Mouse (Mus musculus) heart, postnatal 10 days (tissue): ENCODE data around the gene Ugt1a9. TPM values are rescaled to one million over a fixed set of nuclear protein-coding genes. Genes with fewer than 3 reads are reported as not detected.
"Not testable (repeated sequence)": the region's sequence is repeated elsewhere in the genome, so short reads cannot be mapped to it uniquely, and the experiment has no call there.

Experiments
- DNase-seq, 2 experiments: peaks; one replicate each; pipeline ENCODE4 v3.0.0; 2021
- intact Hi-C: fragments of 180-260 bp; cut with DNase I; formaldehyde crosslinking; loops from one replicate; pipeline ENCODE4 v1.15.1; 2025
- total RNA-seq, 2 experiments: library from RNA; stranded (reverse); gene quantifications; 2 replicates each; pipeline ENCODE4 v1.2.3; 2021

The Ugt1a9 gene
- total RNA-seq, 2 experiments from 2014 or later = not detected

DNA sequence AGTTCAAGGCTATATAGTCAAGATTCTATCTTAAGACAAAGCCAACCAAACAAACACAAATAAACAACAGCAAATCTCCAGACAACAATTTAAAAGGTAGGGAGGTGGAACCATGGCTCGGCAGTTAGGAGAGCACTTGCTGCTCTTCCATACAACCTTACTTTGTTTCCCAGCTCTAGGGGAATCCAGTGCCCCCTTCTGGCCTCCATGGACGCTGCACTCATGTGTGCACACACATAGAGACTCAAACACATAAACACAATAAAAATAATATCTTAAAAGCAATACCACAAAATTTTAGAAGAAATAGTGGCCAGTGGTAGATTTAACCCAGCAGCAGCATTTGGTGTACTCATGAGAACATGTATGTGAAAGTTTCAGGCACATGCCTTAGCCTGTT lies 146.5 kb downstream of the Ugt1a9 start:
- peak in 1 of 2 experiments; percentile 7 for DNase-seq
- intact Hi-C loops = no loop called here

DNA sequence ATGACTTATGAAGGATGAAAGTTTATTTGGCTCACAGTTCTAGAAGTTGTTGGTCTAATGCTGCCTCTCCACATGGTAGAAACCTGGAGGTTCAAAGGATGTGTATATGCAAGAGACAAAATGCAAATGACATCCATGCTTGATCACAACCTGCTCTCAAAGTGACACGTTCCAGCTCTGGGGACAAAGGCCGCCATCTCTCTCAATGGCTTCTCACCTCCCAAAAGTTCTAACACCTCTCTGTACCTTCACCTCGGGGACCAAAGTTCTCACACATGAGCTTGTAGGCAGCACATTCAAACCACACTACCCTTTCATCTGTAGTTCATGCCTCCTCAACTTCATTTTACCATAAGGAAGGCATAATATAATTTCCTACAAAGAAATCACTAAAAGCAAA lies 147.0 kb downstream of the Ugt1a9 start:
- peak in 1 of 2 experiments; percentile 2 for DNase-seq
- intact Hi-C loops = no loop called here

DNA sequence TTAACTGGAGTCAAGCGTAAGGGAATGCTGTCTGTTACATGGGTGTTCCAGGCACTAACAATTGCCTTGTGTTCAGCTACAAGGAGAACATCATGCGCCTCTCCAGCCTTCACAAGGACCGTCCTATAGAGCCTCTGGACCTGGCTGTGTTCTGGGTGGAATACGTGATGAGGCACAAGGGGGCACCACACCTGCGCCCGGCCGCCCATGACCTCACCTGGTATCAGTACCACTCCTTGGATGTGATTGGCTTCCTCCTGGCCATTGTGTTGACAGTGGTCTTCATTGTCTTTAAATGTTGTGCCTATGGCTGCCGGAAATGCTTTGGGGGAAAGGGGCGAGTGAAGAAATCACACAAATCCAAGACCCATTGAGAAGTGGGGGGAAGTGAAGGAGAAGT lies 147.5 kb downstream of the Ugt1a9 start:
- peak in 1 of 2 experiments; percentile 2 for DNase-seq
- intact Hi-C loops = no loop called here

DNA sequence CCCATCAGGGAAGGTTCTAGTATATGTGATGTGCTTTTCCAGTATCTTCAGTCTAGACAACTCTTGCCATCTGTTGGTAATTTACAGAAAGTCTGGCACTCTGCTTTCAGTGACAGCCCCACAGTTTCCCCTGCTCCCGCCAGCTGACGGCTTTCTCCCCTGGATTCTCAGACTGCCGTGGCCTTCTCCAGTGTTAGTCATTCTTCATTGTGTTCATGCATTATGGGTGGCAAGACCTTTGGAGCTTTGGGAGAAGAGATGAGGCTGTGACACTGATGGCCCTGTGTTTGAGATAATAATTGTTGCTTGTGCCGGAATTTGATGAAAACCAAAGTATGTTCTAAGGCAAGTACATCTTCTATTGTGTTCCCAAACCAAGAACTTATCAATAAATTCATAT lies 148.0 kb downstream of the Ugt1a9 start:
- peak in 1 of 2 experiments; percentile 0 for DNase-seq
- intact Hi-C loops = no loop called here

DNA sequence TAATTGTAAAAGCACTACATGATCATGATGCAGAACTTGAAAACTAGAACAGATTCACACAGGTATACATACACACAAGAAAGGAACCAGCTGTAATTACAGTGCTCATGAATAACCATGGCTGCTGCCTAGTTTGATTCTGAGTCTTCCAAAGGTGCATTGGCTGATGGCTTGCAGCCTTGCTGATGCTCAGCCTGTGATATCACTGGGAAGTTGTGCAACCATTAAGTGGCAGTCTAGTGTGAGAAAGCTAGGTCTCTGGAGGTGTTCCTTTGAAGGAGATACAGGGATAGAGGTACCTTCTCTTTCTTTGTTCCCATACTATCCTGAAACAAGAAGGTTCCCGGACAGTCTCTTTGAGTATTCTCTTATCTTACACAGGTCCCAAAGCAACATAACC lies 148.5 kb downstream of the Ugt1a9 start:
- intact Hi-C loops = no loop called here
- DNase-seq = peak; percentile 5

DNA sequence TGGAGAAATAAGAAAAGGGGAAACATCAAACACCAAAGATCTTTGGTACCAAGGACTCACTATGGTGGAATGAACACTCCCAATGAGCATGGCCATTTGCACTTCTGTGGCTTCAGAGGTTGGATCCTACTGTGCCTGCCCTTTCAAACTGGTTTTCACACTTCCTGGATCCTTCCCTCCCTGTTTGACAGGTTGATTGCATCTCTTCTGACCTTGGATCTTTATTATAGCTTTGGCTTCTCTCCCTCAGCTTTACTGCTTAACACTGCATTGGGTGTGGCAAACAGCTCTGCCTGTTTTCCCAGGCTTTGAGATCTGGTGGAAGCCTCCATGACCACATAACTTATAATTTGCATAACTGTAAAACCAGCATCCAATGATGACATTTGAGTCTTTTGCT lies 149.7 kb downstream of the Ugt1a9 start:
- intact Hi-C loops = no loop called here
- DNase-seq = peak; percentile 3 to 11

DNA sequence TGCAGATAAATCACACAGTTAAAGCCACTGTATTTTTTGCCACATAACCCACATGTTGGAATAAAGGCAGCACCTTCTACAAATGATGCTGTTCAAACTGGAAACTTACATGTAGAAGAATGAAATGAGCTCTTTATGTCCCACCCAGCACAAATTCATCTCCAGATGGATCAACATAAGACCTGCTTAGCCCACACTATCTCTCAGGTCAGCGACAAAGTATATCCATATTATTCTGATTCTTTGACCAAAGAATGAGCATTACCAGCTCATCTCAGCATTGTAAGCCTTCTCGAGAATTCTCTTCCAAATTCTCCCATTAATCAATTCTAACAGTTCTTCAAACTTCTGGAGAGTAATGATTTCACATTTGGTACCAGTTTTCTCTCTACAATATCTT lies 151.6 kb downstream of the Ugt1a9 start:
- no peak for DNase-seq
- intact Hi-C loops = no loop called here

DNA sequence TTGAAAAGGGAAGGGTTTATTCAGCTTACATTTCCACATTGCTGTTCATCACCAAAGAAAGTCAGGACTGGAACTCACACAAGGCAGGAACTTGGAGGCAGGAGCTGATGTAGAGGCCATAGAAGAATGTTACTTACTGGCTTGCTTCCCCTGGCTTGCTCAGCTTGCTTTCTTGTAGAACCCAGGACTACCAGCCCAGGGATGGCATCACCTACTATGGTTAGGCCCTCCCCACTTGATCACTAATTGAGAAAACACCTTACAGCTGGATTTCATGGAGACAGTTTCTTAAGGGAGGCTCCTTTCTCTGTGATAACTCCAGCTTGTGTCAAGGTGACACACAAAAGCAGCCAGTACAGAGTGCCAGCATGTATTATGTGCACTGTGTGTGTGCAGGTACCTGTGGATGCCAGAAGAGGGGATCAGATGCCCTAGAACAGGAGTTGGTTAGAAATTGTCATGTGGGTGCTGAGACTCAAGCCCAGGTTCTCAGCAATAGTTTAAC lies 152.5 kb downstream of the Ugt1a9 start:
- peak in 1 of 2 experiments; percentile 2 for DNase-seq
- intact Hi-C loops = not testable (repeated sequence)

DNA sequence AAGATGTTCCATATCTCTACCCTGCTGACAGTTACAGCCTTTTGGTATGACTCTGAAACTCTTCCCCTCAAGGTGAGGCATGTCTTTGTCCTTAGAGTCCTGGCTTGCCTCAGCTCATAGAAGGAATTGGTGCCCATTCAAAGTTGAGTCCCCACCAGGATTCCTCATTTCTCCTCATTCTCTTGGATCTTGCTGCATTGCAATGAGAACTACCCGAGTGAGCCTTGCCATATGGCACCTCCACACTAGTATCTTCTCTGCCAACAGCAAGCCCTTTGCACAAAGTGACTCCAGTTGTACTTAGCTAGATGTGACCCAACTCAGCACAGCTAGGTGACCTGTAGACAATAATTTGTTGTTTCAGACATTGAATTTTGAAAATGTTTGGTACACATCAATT lies 153.0 kb downstream of the Ugt1a9 start:
- peak in 1 of 2 experiments; percentile 7 for DNase-seq
- intact Hi-C loops = no loop called here

DNA sequence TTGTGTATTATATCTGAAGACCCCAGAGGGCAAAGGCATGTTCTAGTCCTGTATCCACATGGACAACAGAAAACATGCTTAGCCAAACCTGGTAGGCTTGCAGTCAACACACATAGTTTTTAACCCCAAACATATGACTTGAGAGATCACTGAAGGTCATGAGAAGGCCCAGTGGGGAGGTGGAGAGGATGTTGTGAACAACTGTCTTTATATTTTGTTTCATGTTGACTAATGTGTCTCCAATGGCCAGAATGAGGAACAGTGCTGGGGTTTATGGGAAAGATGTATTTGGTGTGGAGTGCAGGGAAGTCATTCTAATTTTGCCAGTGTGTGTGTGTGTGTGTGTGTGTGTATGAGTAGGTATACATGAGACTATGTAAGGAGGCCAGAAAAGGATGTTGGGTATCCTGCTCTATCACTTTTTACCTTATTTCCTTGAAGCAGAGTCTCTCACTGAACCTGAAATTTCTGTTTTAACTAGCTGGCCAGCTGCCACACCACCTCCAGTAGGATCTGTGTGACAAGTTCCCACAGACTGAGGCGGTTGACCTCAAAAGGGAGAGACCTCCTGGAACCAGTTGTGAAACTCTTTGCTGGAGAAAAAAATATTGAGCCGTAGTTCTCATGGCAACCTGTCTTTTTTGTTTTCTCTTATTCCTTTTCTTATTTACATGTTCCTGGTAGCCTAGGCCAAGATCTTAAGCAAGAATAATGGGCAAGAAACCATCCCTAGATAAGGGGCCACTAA lies 153.6 kb downstream of the Ugt1a9 start:
- DNase-seq = peak in 1 of 2 experiments; percentile 8
- intact Hi-C loops = no loop called here

DNA sequence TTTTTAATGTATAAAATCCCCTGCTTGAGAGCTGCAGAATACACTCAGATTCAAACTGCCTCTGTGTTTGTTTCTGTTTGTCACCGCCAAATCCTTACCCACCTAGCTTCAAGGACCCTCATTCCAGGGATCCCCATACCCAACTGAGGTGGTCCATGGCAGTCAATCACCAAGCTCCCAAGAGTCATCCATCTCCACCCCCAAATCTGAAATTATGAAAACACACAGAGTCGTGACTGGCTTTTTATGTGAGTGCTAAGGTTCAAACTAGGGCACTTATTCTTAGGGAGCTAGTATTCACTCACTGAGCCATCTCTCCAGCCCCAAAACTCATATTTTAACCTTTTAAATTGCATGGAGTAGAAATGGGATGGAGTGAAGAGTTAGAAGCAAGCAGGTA lies 154.7 kb downstream of the Ugt1a9 start:
- intact Hi-C loops = not testable (repeated sequence)

DNA sequence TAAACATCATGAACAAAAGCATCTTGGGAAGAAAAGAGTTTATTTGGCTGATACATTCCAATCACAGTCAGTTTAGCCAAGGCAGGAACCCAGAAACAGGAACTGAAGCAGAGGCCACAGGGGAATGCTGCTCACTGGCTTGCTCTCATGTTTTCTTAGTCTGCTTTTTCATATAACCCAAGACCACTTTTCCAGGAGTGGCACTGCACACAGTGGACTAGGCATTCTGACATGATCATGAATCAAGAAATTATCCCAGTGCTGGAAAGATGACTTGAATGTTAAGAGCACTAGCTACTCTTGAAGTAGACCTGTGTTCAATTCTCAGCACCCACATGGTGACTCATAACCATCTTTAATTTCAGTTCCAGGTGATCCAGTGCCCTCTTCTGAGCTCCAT lies 155.1 kb downstream of the Ugt1a9 start:
- intact Hi-C loops = no loop called here
- no peak for DNase-seq

More for the DNA sequence above, 154.7 kb downstream of the Ugt1a9 start:
- not testable (repeated sequence) for DNase-seq

DNA sequence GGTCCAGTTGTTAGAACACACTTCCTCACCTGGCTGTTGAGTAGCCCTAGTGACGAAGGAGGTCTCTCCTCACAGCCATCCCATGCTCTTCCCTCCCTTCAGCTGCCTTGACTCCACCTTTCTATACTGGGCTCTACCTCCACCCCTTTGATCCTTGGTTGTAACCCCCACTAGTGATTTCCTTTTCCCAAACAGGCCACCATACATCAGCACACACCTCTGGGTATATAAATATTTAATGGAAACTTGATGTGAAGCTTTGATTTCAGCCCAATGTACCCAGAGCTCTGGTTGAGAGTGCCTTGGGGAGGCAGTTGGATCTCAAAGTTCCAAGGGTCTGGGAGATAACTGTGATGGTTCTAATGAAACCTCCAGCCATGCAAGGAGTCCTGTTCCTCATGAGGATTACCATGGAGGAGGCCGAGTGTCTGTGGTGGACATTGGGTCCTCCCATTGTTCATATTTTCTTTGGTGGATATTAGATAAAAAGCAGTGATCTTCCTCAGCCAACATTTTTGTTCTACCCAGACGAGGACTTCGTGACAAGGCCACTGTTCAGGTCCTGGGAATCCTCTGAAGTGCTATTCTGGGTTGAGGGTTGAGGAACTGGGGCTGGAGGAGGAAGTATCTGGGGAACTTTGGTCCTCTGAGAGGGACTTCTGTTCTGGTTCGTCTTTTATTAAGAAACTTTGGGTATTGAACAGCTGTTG lies 156.2 kb downstream of the Ugt1a9 start, which contains the start of gene Mroh2a:
Gene Mroh2a, plus strand, starts transcription at position 317 of the 710 bp plus-strand sequence.
- DNase-seq = no peak

DNA sequence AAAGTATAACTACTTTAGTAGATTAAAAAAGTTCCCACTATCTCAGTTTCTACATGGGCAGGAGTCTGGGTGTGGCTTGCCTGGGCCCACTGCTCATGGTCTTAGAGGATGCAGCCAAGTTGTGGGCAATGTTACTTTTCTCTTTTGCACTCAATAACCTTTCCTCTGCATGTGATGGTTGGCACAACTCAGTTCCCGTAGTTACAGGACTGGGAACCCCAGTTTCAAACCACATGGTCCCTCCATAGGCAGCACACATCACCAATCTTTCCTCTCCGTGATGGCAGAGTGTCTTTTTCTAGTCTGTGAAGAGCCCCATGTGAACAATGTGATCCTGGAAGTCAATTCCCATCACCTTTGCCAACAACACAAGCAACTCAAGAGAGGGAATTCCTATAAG lies 156.9 kb downstream of the Ugt1a9 start:
- intact Hi-C loops = no loop called here
- DNase-seq = no peak

More for the DNA sequence above, 156.2 kb downstream of the Ugt1a9 start, which contains the start of gene Mroh2a:
- intact Hi-C loops = no loop called here

DNA sequence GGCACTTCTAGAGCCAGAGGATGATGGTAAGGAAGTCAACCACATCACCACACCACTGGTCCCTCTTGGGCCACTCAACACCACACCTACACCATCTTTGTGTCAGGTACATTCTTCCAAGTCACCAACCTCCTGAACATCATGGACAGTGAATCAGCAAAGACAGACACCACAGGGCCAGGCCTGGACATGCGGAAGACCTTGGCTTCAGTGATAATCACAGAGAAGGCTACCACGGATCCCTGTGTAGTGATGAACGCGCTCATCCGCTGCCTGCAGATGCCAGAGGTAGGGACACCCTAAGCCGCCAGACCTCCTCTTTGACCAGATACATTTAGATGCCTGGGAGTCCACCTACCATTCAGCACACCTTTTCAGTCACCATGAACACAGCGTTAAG lies 157.5 kb downstream of the Ugt1a9 start:
- no peak for DNase-seq
- intact Hi-C loops = no loop called here

DNA sequence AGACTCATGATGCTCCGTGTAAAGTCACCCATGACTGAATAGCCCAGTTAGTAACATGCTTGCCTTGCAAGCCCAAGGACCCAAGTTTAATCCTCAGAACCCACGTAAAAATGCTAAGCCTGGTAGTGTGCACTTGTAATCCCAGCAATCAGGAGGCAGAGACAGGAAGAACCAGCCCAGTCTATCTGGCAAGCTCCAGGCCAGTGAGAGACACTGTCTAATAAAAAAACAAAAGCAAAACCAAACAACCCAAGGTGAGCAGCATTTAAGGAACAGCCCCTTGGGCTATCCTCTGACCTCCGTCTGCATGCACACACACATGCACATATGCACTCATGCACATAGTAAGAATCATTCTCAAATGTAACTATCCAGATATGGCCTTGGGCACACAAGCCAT lies 159.0 kb downstream of the Ugt1a9 start:
- no peak for DNase-seq
- intact Hi-C loops = no loop called here

DNA sequence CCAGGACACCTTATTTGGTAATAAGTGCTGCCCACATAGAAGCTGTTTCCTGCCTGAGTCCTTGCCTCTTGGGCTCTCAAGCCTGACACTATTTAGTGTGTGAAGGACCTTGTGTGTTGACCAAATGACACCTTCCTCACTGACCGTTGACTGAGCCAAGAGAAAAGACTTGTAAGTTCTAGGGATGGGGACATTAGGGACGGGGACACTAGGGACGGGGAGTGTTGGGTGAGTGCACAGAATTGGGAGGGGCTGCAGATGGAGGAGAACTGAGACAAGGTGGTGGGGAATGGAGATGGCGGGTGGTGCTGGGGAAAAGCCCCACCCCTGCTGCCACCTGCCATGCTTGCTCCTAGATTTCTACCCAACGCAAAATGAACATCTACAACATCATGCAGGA lies 159.4 kb downstream of the Ugt1a9 start:
- DNase-seq = no peak
- intact Hi-C loops = no loop called here

DNA sequence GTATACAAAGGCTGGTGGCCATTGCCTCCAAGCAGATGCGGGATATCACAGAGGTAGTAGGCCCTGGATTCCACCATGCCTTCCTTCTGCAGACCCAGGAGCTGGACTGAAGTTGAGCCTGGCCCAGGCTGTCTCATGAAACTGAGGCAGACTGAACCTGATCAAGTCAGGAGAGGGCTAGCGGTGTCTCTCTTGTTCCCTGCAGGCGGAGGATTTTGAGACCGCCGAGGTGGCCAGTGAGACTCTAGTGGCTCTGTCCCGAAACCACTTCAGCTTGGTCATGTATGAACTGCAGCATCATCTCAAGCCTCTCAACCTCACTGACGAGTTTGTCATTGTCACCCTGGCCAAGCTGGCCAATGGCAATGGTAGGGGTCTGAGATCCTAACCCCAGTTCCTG lies 159.8 kb downstream of the Ugt1a9 start:
- intact Hi-C loops = no loop called here
- DNase-seq = no peak

DNA sequence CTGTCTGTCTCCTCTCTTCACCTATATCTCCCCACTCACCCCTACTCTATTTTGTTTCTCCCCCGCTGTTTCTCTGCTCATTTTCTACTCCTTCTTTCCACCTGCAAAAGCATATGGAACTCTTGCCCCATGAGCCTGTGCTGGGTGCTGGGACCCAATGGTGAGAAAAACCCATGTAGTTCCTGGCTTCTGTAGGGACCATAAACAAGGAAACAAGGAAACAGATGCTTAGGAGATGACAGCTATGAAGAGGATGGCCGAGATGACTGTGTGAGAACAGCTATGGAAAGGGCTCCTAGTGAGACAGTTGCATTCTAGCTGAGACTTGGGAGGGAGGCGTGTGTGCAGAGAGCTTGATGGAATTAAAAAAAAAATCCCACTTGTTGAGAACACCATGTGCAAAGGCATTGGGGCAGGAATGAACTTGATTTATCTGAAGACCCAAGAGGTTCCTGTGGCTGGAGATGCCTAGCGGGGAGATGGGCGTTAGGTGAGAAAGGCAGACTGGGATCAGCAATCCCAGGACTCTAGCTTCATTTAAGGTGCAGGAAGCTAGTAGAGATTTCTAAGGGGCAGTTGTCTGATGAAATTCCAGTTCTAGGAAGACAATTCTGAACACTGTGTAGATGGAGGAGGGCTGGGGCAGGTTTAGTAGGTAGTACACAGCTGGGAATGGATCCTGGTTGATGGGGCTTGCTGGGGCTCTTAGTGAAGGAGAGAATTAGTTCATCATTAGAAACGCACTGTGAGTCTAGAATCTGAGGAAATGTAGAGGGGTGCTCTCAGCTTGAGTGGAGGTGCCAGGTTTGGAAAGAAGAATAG lies 160.6 kb downstream of the Ugt1a9 start:
- intact Hi-C loops = no loop called here
- DNase-seq = no peak

DNA sequence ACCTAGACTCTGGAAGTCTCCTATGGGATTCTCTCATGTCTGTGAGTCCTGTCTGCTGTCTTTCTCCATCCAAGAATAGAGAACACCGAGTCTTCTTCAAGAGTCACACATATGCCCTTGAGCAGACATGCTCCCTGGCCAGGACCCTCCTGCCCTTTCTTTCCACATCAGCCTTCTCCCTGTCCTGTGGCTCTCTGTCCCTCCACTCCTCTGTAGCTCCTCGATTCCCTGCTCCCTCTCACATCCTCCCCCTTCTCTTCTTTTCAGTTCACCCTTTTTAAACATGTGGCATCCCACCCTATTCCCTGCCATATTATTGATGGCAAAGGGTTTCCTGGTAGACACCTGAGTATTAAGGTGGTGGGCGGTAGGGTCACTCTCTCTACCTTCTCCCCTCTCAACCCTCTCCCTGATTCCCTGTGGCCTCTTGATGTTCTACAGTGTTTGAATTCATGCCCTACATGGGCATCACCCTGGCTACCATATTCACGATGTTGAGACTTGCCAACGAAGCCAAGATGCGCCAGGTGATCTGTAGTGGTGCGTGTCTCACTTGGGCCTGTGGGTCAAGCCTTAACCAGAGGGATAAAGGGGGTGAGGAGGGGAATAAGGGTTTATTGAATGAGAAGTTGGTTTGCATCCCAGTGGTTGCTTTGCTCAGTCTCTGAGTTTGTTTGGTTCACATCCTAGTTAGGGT lies 161.4 kb downstream of the Ugt1a9 start:
- intact Hi-C loops = no loop called here
- no peak for DNase-seq
